Mouse (Mus musculus): ENCODE measurements around the gene Atp5d.

GRCm38 (mm10) chr10:80189999-80190398, 51.6 kb downstream of the Atp5d start:
- TF ChIP-seq CTCF (conservative IDR thresholded peaks at IDR 0.05; ENCODE audit: low read length) (no peak), NANOG (IDR thresholded peaks at IDR 0.05; ENCODE audit: borderline replicate concordance, low read length) (no peak), POU5F1 (IDR thresholded peaks at IDR 0.05; ENCODE audit: borderline replicate concordance, low read length) (no peak)

All from E14TG2a.4 (cell line).